Mouse (Mus musculus): ENCODE measurements around the gene Cttn.
A peak's percentile ranks its signal among the peaks of the same experiment; 100 is the strongest.

Cttn gene

GRCm38 (mm10) chr7:144470545-144471059 is at the start of gene Cttn:
Gene Cttn, minus strand, starts transcription at chr7:144471009.
- peak; percentile 90 for DNase-seq

DNA sequence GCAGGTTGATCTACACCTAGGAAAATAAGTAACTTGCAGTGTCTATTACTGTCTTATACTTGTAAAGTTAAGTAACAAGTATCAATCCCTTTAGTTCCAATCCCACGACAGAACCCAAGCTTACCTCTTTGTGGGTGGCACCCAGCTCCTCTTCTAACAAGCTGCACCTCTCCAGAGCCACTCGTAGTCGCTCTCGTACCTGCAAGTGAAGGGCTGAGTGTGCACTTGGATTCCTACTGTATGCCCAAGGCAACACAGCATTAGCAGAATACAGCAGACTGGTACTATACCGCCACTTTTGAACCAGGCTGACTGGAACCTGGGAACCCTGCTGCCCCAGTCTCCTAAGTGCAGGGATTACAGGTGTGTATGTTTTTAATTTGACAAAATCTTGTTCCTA is 49.0 kb upstream of the Cttn start:
- DNase-seq, result peak; percentile 17

DNA sequence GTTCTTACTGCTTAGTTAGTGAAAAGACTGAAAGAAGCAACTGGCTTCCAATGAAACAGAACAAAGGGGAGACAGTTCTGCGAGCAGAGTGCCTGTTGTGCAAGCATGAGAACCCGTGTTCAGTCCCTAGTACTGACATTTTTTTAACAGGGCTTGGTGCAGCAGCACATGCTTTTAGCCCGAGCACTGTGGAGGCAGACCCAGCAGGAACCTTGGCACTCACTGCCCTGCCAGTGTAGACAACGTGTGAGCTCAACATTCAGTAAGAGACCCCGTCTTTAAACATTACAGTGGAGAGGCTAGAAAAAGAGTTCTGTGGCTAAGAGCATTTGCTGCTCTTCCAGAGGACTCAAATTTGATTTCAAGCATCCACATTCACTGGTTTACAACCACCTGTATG is 45.9 kb upstream of the Cttn start:
- DNase-seq, result no peak

GRCm38 (mm10) chr7:144509090-144509489 is 38.3 kb upstream of the Cttn start:
- DNase-seq, result no peak

DNA sequence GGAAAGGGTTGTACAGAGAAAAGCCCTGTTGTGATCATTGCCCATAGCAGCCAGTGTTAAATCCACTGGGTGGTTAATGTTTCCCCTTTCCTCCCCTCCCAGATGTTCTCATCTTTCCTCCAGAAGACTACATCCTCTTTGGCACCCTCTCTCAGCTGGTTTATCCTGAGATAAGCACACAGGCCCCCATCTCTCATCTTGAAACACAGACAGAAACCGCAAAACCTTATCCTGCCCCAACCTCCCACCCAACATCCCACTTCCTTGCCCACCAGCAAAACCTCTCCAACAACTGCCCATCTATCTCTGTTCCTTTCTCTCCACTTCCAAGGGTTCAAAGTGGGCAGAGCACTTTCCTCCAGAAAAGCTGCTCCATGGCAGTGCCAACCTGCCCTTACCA is 36.0 kb upstream of the Cttn start:
- no peak for DNase-seq

DNA sequence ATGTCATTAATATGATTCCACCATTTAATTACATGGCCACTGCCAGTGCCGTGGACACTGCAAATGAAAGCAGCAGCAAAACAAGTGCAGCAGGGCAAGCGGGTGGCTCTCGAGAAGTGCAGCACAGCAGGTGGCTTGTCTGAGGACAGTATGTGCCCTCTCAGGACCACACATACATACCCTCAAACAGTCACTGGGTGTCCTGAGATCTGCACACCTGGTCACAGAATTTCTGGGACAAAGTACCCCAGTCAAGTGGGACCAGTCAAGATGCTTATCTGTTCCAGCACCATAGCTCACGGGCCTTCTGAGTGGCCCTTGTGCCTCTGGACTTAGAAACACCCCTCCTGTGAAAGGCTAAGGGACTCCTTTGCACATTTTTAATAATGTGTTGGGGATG is 33.1 kb upstream of the Cttn start:
- no peak for DNase-seq

DNA sequence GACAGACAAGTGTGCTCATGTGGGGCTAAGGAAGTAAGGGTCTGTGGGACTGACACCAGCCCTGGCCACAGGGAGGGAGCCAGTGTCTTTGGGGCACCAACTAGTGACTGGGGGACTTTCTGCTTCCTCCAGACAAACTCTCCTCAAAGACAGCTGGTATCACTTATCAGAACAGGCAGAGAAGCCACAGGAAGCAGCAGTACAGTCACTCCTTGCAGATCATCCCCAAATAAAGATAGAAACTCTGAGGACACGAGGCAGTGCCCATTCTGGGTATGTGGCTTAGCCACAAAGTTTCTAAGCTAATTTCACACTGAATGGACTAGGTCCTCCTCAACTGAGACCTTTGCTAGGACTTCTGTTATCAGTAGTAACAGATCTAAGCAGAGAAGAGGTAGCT is 22.1 kb upstream of the Cttn start:
- no peak for DNase-seq

DNA sequence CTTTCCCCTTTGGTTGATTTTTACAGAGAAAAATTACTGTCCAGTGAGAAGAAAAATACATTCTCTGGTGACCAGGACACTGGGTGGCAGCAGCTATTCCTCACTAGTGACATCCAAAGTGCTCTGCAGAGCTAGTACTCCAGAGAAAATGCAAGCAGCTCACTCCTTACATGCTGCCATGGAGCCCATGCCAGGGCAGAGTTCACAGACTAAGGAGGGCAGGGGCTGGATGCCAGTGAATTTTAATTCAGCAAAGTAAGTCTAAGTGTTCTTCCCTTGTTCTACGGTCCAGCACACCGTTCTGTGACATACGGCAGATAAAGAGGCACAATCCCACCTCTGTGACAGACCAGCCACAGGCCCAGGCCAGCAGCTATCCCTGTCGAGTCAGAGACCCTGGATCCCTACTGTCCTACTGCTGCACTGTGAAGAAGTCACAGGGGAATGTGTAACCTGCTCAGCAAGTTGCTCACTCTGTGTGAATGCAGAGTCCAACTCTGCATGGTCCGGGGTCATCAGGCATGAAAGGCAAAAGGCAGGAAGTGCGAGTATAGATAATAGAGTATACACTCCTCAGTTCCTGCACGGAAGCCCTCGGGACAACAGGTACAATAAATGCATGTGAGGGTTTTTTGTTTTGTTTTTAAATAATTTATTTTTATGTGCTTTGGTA is 19.5 kb upstream of the Cttn start:
- no peak for DNase-seq

- no peak for DNase-seq
Measured at GRCm38 (mm10) chr7:144489067-144489774, 18.4 kb upstream of the Cttn start.

GRCm38 (mm10) chr7:144480314-144480713 is 9.5 kb upstream of the Cttn start:
- no peak for DNase-seq

GRCm38 (mm10) chr7:144479569-144479968 is 8.8 kb upstream of the Cttn start:
- no peak for DNase-seq

GRCm38 (mm10) chr7:144475741-144476140 is 4.9 kb upstream of the Cttn start:
- no peak for DNase-seq

DNA sequence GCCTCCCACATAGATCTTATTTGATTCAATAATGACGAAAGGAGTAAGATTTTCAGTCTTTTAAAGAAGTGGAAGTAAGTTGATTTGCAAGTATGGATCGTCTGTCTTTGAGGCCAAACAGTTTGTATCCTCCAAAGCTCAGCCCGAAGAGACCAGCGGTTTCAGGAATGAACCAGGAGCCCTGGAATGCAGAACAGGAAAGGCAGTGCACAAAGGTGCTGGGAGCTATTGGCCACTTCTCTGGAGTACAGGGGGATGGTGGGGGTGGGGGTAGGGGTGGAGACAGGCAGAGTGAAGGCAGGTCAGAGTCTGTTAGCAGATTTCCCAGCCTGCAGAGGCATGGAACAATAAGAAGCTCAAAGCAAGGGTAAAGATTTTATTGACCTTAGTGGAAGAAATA is 2.7 kb upstream of the Cttn start:
- no peak for DNase-seq

- DNase-seq, result no peak
Measured at GRCm38 (mm10) chr7:144471103-144471502, 294 bp upstream of the Cttn start.

- no peak for DNase-seq
Measured at GRCm38 (mm10) chr7:144469908-144470544, 783 bp downstream of the Cttn start.

GRCm38 (mm10) chr7:144469181-144469641 is 1.6 kb downstream of the Cttn start:
- peak; percentile 59 for DNase-seq

DNA sequence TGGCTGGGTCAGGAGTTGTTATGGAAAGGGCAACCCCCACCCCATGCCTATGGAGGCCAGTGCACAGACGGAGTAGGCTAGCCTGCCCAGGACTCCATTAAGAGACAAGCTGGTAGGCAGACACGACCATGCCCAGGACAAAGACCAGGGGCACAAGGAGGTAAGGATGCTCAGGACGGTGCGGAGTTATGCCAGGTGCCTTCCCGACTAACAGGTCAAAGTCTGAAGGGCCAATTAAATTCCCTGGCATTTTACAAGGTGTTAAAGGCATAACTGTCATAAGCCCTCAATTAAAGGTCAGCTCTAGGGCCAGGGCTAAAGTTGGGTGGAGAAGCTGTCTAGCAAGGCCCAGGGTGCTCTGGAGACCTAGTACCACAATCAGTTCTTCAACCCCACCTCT is 2.1 kb downstream of the Cttn start:
- DNase-seq, result no peak

- no peak for DNase-seq
Measured at GRCm38 (mm10) chr7:144462577-144462976, 8.2 kb downstream of the Cttn start.

- DNase-seq, result no peak
Measured at GRCm38 (mm10) chr7:144461246-144461902, 9.4 kb downstream of the Cttn start.

DNA sequence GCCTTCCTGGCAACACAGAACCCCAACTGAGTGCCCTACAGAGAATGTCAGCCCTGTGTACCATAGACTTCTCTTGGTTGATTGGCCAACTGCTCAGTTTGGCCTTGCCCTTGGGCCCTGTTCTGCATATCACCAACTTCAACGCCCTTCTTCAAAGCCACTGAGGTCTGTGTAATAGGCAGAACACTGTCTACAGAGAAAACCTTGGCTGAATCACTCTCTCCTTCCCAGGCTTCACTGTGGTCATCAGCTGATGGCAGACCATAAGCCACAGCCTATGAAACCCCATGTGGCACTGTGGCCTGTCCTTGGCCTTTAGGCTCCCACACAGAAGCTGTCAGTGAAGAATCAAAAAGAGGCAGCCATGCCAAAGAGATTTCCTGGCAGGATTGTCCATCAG is 11.9 kb downstream of the Cttn start:
- DNase-seq, result no peak

- DNase-seq, result no peak
Measured at GRCm38 (mm10) chr7:144450661-144451060, 20.1 kb downstream of the Cttn start.

GRCm38 (mm10) chr7:144449637-144450570 is 20.9 kb downstream of the Cttn start:
- peak; percentile 85 for DNase-seq

Data from lung, postnatal 14 days (tissue).